Mouse (Mus musculus): Measurements from ENCODE around the gene Snx21.
"Not testable (repeated sequence)": the region's sequence is repeated elsewhere in the genome, so short reads cannot be mapped to it uniquely, and the experiment has no call there.

The Snx21 gene

GRCm38 (mm10) chr2:164792400-164793190, 7.0 kb downstream of the Snx21 start:
- ATAC-seq (ENCODE audit: insufficient number of reproducible peaks, low FRiP score, low TSS enrichment) = no peak

- ATAC-seq (ENCODE audit: insufficient number of reproducible peaks, low FRiP score, low TSS enrichment) = peak; percentile 57
Observed at GRCm38 (mm10) chr2:164793236-164793635, 7.6 kb downstream of the Snx21 start.

GRCm38 (mm10) chr2:164793772-164794171, 8.1 kb downstream of the Snx21 start:
- no peak for ATAC-seq (ENCODE audit: insufficient number of reproducible peaks, low FRiP score, low TSS enrichment)

GRCm38 (mm10) chr2:164794293-164794692, 8.7 kb downstream of the Snx21 start:
- ATAC-seq (ENCODE audit: insufficient number of reproducible peaks, low FRiP score, low TSS enrichment) = no peak

- ATAC-seq (ENCODE audit: insufficient number of reproducible peaks, low FRiP score, low TSS enrichment) = no peak
Observed at GRCm38 (mm10) chr2:164795868-164796267, 10.2 kb downstream of the Snx21 start.

GRCm38 (mm10) chr2:164798554-164798953, 12.9 kb downstream of the Snx21 start:
- ATAC-seq (ENCODE audit: insufficient number of reproducible peaks, low FRiP score, low TSS enrichment) = not testable (repeated sequence)

GRCm38 (mm10) chr2:164800252-164801004, 14.8 kb downstream of the Snx21 start:
- no peak for ATAC-seq (ENCODE audit: insufficient number of reproducible peaks, low FRiP score, low TSS enrichment)

GRCm38 (mm10) chr2:164803201-164803920, 17.7 kb downstream of the Snx21 start:
- no peak for ATAC-seq (ENCODE audit: insufficient number of reproducible peaks, low FRiP score, low TSS enrichment)

GRCm38 (mm10) chr2:164803921-164804313, 18.3 kb downstream of the Snx21 start:
- no peak for ATAC-seq (ENCODE audit: insufficient number of reproducible peaks, low FRiP score, low TSS enrichment)

- peak; percentile 99 for ATAC-seq (ENCODE audit: insufficient number of reproducible peaks, low FRiP score, low TSS enrichment)
Observed at GRCm38 (mm10) chr2:164804533-164805331, 19.1 kb downstream of the Snx21 start, which contains the start of the genes Acot8 and Zswim3. Gene Acot8, minus strand, starts transcription at chr2:164804882. Gene Zswim3, plus strand, starts transcription at chr2:164805098.

GRCm38 (mm10) chr2:164805332-164805718, 19.7 kb downstream of the Snx21 start:
- ATAC-seq (ENCODE audit: insufficient number of reproducible peaks, low FRiP score, low TSS enrichment) = peak; percentile 34; the same call in 1 of the 2 replicates

- ATAC-seq (ENCODE audit: insufficient number of reproducible peaks, low FRiP score, low TSS enrichment) = no peak
Observed at GRCm38 (mm10) chr2:164806614-164807013, 21.0 kb downstream of the Snx21 start.

- no peak for ATAC-seq (ENCODE audit: insufficient number of reproducible peaks, low FRiP score, low TSS enrichment)
Observed at GRCm38 (mm10) chr2:164813557-164813956, 27.9 kb downstream of the Snx21 start.

- no peak for ATAC-seq (ENCODE audit: insufficient number of reproducible peaks, low FRiP score, low TSS enrichment)
Observed at GRCm38 (mm10) chr2:164815348-164815747, 29.7 kb downstream of the Snx21 start.

- no peak for ATAC-seq (ENCODE audit: insufficient number of reproducible peaks, low FRiP score, low TSS enrichment)
Observed at GRCm38 (mm10) chr2:164815821-164816220, 30.2 kb downstream of the Snx21 start.

- ATAC-seq (ENCODE audit: insufficient number of reproducible peaks, low FRiP score, low TSS enrichment) = no peak
Observed at GRCm38 (mm10) chr2:164817206-164817605, 31.6 kb downstream of the Snx21 start.

GRCm38 (mm10) chr2:164817703-164818102, 32.1 kb downstream of the Snx21 start:
- no peak for ATAC-seq (ENCODE audit: insufficient number of reproducible peaks, low FRiP score, low TSS enrichment)

- ATAC-seq (ENCODE audit: insufficient number of reproducible peaks, low FRiP score, low TSS enrichment) = no peak
Observed at GRCm38 (mm10) chr2:164821060-164821459, 35.4 kb downstream of the Snx21 start.

- ATAC-seq (ENCODE audit: insufficient number of reproducible peaks, low FRiP score, low TSS enrichment) = peak; percentile 99
Observed at GRCm38 (mm10) chr2:164822636-164823165, 37.1 kb downstream of the Snx21 start, which contains the start of gene Zswim1. Gene Zswim1, plus strand, starts transcription at chr2:164822686.

GRCm38 (mm10) chr2:164823181-164823585, 37.6 kb downstream of the Snx21 start:
- peak; percentile 27; the same call in 1 of the 2 replicates for ATAC-seq (ENCODE audit: insufficient number of reproducible peaks, low FRiP score, low TSS enrichment)
